Mouse (Mus musculus): ENCODE results near the gene Zbtb9. TPM values are rescaled to one million over a fixed set of nuclear protein-coding genes. Genes with fewer than 3 reads are reported as not detected.
A peak's percentile ranks its signal among the peaks of the same experiment; 100 is the strongest.

Zbtb9 gene
- polyA plus RNA-seq, 1 experiment from 2014 or later, result 12.8 TPM

GRCm38 (mm10) chr17:27036465-27036864, 63.5 kb downstream of the Zbtb9 start:
- Histone ChIP-seq H3K4me3 (ENCODE audit: low read length) (no peak overlapping the region), H3K9ac (ENCODE audit: low read depth, low read length) (no peak overlapping the region), H3K4me2 (replicated peaks; ENCODE audit: low read depth, low read length) (no peak overlapping the region), H3K27ac (ENCODE audit: low read depth, low read length) (peak overlapping the region; percentile 59; the same call in 1 of the 2 replicates), H3K4me1 (ENCODE audit: control insufficient read depth, insufficient read depth, low read length) (peaks cover 38% of the 10 kb centered on the region), H3K9me3 (ENCODE audit: control insufficient read depth, low read length) (no peaks in the 10 kb centered on the region), H3K27me3 (ENCODE audit: control insufficient read depth, insufficient read depth, low read length) (no peaks in the 10 kb centered on the region), H3K36me3 (ENCODE audit: control insufficient read depth, insufficient read depth, low read length) (no peaks in the 10 kb centered on the region)
- ATAC-seq (ENCODE audit: low FRiP score, low TSS enrichment), result no peak
- WGBS, result 70% methylated on average over 7 of the region's 7 CpGs

- no peaks in the 10 kb centered on the region for H3K27me3 ChIP-seq (ENCODE audit: control insufficient read depth, insufficient read depth, low read length)
- WGBS, result 43% methylated on average over 18 of the region's 18 CpGs
- 0 out of 2 replicates have a peak overlapping the region, but pooled peaks have one; percentile 18 for H3K9ac ChIP-seq (ENCODE audit: low read depth, low read length)
- no peaks in the 10 kb centered on the region for H3K36me3 ChIP-seq (ENCODE audit: control insufficient read depth, insufficient read depth, low read length)
- no peak overlapping the region for H3K4me3 ChIP-seq (ENCODE audit: low read length)
- peaks cover 39% of the 10 kb centered on the region for H3K4me1 ChIP-seq (ENCODE audit: control insufficient read depth, insufficient read depth, low read length)
- ATAC-seq (ENCODE audit: low FRiP score, low TSS enrichment), result no peak
- H3K4me2 ChIP-seq (replicated peaks; ENCODE audit: low read depth, low read length), result no peak overlapping the region
- peak overlapping the region; percentile 94; the same call in 1 of the 2 replicates for H3K27ac ChIP-seq (ENCODE audit: low read depth, low read length)
- no peaks in the 10 kb centered on the region for H3K9me3 ChIP-seq (ENCODE audit: control insufficient read depth, low read length)
These were observed 65.5 kb downstream of the Zbtb9 start for GRCm38 (mm10) chr17:27038335-27039050.

GRCm38 (mm10) chr17:27039432-27040102, 66.6 kb downstream of the Zbtb9 start:
- 0 out of 2 replicates have a peak overlapping the region, but pooled peaks have one; percentile 18 for H3K9ac ChIP-seq (ENCODE audit: low read depth, low read length)
- no peak for ATAC-seq (ENCODE audit: low FRiP score, low TSS enrichment)
- WGBS, result 62% methylated on average over 10 of the region's 10 CpGs
- no peak overlapping the region for H3K4me3 ChIP-seq (ENCODE audit: low read length)
- peak overlapping the region; percentile 94 for H3K27ac ChIP-seq (ENCODE audit: low read depth, low read length)
- no peaks in the 10 kb centered on the region for H3K9me3 ChIP-seq (ENCODE audit: control insufficient read depth, low read length)
- H3K4me2 ChIP-seq (replicated peaks; ENCODE audit: low read depth, low read length), result no peak overlapping the region
- no peaks in the 10 kb centered on the region for H3K27me3 ChIP-seq (ENCODE audit: control insufficient read depth, insufficient read depth, low read length)
- no peaks in the 10 kb centered on the region for H3K36me3 ChIP-seq (ENCODE audit: control insufficient read depth, insufficient read depth, low read length)
- H3K4me1 ChIP-seq (ENCODE audit: control insufficient read depth, insufficient read depth, low read length), result peaks cover 39% of the 10 kb centered on the region

GRCm38 (mm10) chr17:27040304-27041045, 67.5 kb downstream of the Zbtb9 start:
- Histone ChIP-seq H3K36me3 (ENCODE audit: control insufficient read depth, insufficient read depth, low read length) (no peaks in the 10 kb centered on the region), H3K27me3 (ENCODE audit: control insufficient read depth, insufficient read depth, low read length) (no peaks in the 10 kb centered on the region), H3K9ac (ENCODE audit: low read depth, low read length) (peak overlapping the region; percentile 44; the same call in 1 of the 2 replicates), H3K4me1 (ENCODE audit: control insufficient read depth, insufficient read depth, low read length) (peaks cover 36% of the 10 kb centered on the region), H3K4me3 (ENCODE audit: low read length) (no peak overlapping the region; the same call in 1 of the 2 replicates), H3K9me3 (ENCODE audit: control insufficient read depth, low read length) (no peaks in the 10 kb centered on the region), H3K4me2 (replicated peaks; ENCODE audit: low read depth, low read length) (no peak overlapping the region; the same call in 1 of the 2 replicates), H3K27ac (ENCODE audit: low read depth, low read length) (peak overlapping the region; percentile 94)
- ATAC-seq (ENCODE audit: low FRiP score, low TSS enrichment), result peak; percentile 84
- WGBS, result 15% methylated on average over 20 of the region's 20 CpGs

GRCm38 (mm10) chr17:27041046-27041786, 68.2 kb downstream of the Zbtb9 start:
- H3K9ac ChIP-seq (ENCODE audit: low read depth, low read length), result no peak overlapping the region
- H3K9me3 ChIP-seq (ENCODE audit: control insufficient read depth, low read length), result no peaks in the 10 kb centered on the region
- no peaks in the 10 kb centered on the region for H3K36me3 ChIP-seq (ENCODE audit: control insufficient read depth, insufficient read depth, low read length)
- no peaks in the 10 kb centered on the region for H3K27me3 ChIP-seq (ENCODE audit: control insufficient read depth, insufficient read depth, low read length)
- peaks cover 36% of the 10 kb centered on the region for H3K4me1 ChIP-seq (ENCODE audit: control insufficient read depth, insufficient read depth, low read length)
- peak; percentile 8 for ATAC-seq (ENCODE audit: low FRiP score, low TSS enrichment)
- peak overlapping the region; percentile 94 for H3K27ac ChIP-seq (ENCODE audit: low read depth, low read length)
- no peak overlapping the region for H3K4me2 ChIP-seq (replicated peaks; ENCODE audit: low read depth, low read length)
- 39% methylated on average over 12 of the region's 13 CpGs for WGBS
- no peak overlapping the region for H3K4me3 ChIP-seq (ENCODE audit: low read length)

- WGBS, result 90% methylated on average over 2 of the region's 2 CpGs
- Histone ChIP-seq H3K4me2 (replicated peaks; ENCODE audit: low read depth, low read length) (no peak overlapping the region), H3K4me1 (ENCODE audit: control insufficient read depth, insufficient read depth, low read length) (peaks cover 36% of the 10 kb centered on the region), H3K27me3 (ENCODE audit: control insufficient read depth, insufficient read depth, low read length) (no peaks in the 10 kb centered on the region), H3K9ac (ENCODE audit: low read depth, low read length) (no peak overlapping the region), H3K4me3 (ENCODE audit: low read length) (no peak overlapping the region), H3K27ac (ENCODE audit: low read depth, low read length) (no peak overlapping the region), H3K36me3 (ENCODE audit: control insufficient read depth, insufficient read depth, low read length) (no peaks in the 10 kb centered on the region), H3K9me3 (ENCODE audit: control insufficient read depth, low read length) (no peaks in the 10 kb centered on the region)
- no peak for ATAC-seq (ENCODE audit: low FRiP score, low TSS enrichment)
These were observed 68.8 kb downstream of the Zbtb9 start for GRCm38 (mm10) chr17:27041787-27042055.

GRCm38 (mm10) chr17:27042840-27043239, 69.9 kb downstream of the Zbtb9 start:
- 63% methylated on average over 6 of the region's 6 CpGs for WGBS
- no peak overlapping the region for H3K4me2 ChIP-seq (replicated peaks; ENCODE audit: low read depth, low read length)
- H3K9ac ChIP-seq (ENCODE audit: low read depth, low read length), result no peak overlapping the region
- no peaks in the 10 kb centered on the region for H3K9me3 ChIP-seq (ENCODE audit: control insufficient read depth, low read length)
- no peak for ATAC-seq (ENCODE audit: low FRiP score, low TSS enrichment)
- no peaks in the 10 kb centered on the region for H3K27me3 ChIP-seq (ENCODE audit: control insufficient read depth, insufficient read depth, low read length)
- peaks cover 35% of the 10 kb centered on the region for H3K4me1 ChIP-seq (ENCODE audit: control insufficient read depth, insufficient read depth, low read length)
- H3K27ac ChIP-seq (ENCODE audit: low read depth, low read length), result peak overlapping the region; percentile 42; the same call in 1 of the 2 replicates
- H3K4me3 ChIP-seq (ENCODE audit: low read length), result no peak overlapping the region
- H3K36me3 ChIP-seq (ENCODE audit: control insufficient read depth, insufficient read depth, low read length), result no peaks in the 10 kb centered on the region

GRCm38 (mm10) chr17:27045164-27045563, 72.2 kb downstream of the Zbtb9 start:
- H3K9ac ChIP-seq (ENCODE audit: low read depth, low read length), result no peak overlapping the region
- no peaks in the 10 kb centered on the region for H3K36me3 ChIP-seq (ENCODE audit: control insufficient read depth, insufficient read depth, low read length)
- no peaks in the 10 kb centered on the region for H3K27me3 ChIP-seq (ENCODE audit: control insufficient read depth, insufficient read depth, low read length)
- H3K4me3 ChIP-seq (ENCODE audit: low read length), result no peak overlapping the region
- H3K4me1 ChIP-seq (ENCODE audit: control insufficient read depth, insufficient read depth, low read length), result peaks cover 24% of the 10 kb centered on the region
- no peak for ATAC-seq (ENCODE audit: low FRiP score, low TSS enrichment)
- no peak overlapping the region for H3K27ac ChIP-seq (ENCODE audit: low read depth, low read length)
- no peaks in the 10 kb centered on the region for H3K9me3 ChIP-seq (ENCODE audit: control insufficient read depth, low read length)
- WGBS, result 91% methylated on average over 6 of the region's 6 CpGs
- no peak overlapping the region for H3K4me2 ChIP-seq (replicated peaks; ENCODE audit: low read depth, low read length)
